Mouse (Mus musculus) myocyte (in vitro differentiated cells): ENCODE measurements around the gene Samd4b.

Experiments used
- CEBPB ChIP-seq: IDR thresholded peaks from 2 replicates; pipeline ENCODE4 v1.6.1; 2011; ENCODE audit warnings: mild to moderate bottlenecking, moderate library complexity; ENCODE audit not compliant: poor library complexity, insufficient read depth, severe bottlenecking
- E2F4 ChIP-seq: IDR thresholded peaks from one replicate; pipeline ENCODE4 v1.6.1; 2011; ENCODE audit warnings: mild to moderate bottlenecking, control low read depth, moderate library complexity; ENCODE audit not compliant: insufficient read depth
- MAX ChIP-seq: IDR thresholded peaks from one replicate; pipeline ENCODE4 v1.6.1; 2011; ENCODE audit warnings: low read depth, mild to moderate bottlenecking, control low read depth
- MYOD1 ChIP-seq, 3 experiments: IDR thresholded peaks; one replicate each; pipeline ENCODE4 v1.6.1; 2011; ENCODE audit warnings: control low read depth in 2 of 3, low read depth in 2 of 3, mild to moderate bottlenecking in 2 of 3, moderate library complexity in 1 of 3; ENCODE audit not compliant: insufficient read length in 2 of 3, control insufficient read depth in 1 of 3
- MYOG ChIP-seq, 3 experiments: IDR thresholded peaks; one replicate each; pipeline ENCODE4 v1.6.1; 2011; ENCODE audit warnings: control low read depth in 2 of 3, low read depth in 2 of 3, mild to moderate bottlenecking in 2 of 3; ENCODE audit not compliant: insufficient read length in 2 of 3, control insufficient read depth in 1 of 3, insufficient read depth in 1 of 3
- POLR2A ChIP-seq: IDR thresholded peaks from one replicate; pipeline ENCODE4 v1.6.1; 2011; ENCODE audit warnings: low read depth, mild to moderate bottlenecking, control low read depth, moderate library complexity; ENCODE audit not compliant: insufficient read length
- POLR2AphosphoS2 ChIP-seq: IDR thresholded peaks from one replicate; pipeline ENCODE4 v1.6.1; 2011; ENCODE audit warnings: low read depth, control low read depth; ENCODE audit not compliant: insufficient read length
- SRF ChIP-seq: IDR thresholded peaks from one replicate; pipeline ENCODE4 v1.6.1; 2011; ENCODE audit warnings: low read depth; ENCODE audit not compliant: control insufficient read depth, insufficient read length
- TCF12 ChIP-seq: IDR thresholded peaks from one replicate; pipeline ENCODE4 v1.6.1; 2011; ENCODE audit warnings: mild to moderate bottlenecking, control low read depth; ENCODE audit not compliant: poor library complexity, insufficient read depth, severe bottlenecking
- TCF3 ChIP-seq: IDR thresholded peaks from one replicate; pipeline ENCODE4 v1.6.1; 2011; ENCODE audit warnings: low read depth, control low read depth; ENCODE audit not compliant: insufficient read length
- USF1 ChIP-seq: IDR thresholded peaks from one replicate; pipeline ENCODE4 v1.6.1; 2011; ENCODE audit warnings: low read depth, mild to moderate bottlenecking, control low read depth, moderate library complexity

GRCm38 (mm10) chr7:28442688-28443087, 155.3 kb downstream of the Samd4b start:
- TF ChIP-seq POLR2AphosphoS2 = no peak
- no peak for TF ChIP-seq POLR2A
- no peak for TF ChIP-seq CEBPB
- TF ChIP-seq TCF3 = no peak
- no peak for TF ChIP-seq USF1
- TF ChIP-seq E2F4 = no peak
- no peak for TF ChIP-seq TCF12
- TF ChIP-seq MYOD1 (IDR thresholded peaks at IDR 0.05; ENCODE audit: control insufficient read depth in 1 of 3, insufficient read length in 2 of 3, low read depth in 2 of 3) = no peak
- no peak for TF ChIP-seq MAX
- no peak for TF ChIP-seq MYOG (IDR thresholded peaks at IDR 0.05; ENCODE audit: control insufficient read depth in 1 of 3, insufficient read depth in 1 of 3, insufficient read length in 2 of 3, low read depth in 2 of 3)
- no peak for TF ChIP-seq SRF
